32 mouse cellular contexts compared by ENCODE assay signal in genomic region chr2:62506441-62506840, GRCm38 (mm10). TPM values are rescaled to one million over a fixed set of nuclear protein-coding genes. Genes with fewer than 3 reads are reported as not detected.
"Had no signal": no experiment of that assay in that cellular context is flagged by ENCODE, and none has a peak within 500 bp of the region (broad histone marks: within the 10 kb centered on the region; RNA-seq: fewer than 3 reads in every experiment).

No protein-coding gene starts in this region.

- DNase-seq: gastrocnemius, postnatal 14 days; gastrocnemius, postnatal 36 days; heart, adult 11 months; heart, adult 2 months; heart, postnatal 14 days; heart, postnatal 4 days; kidney, adult 11 months; kidney, adult 2 months; kidney, adult 9 months; kidney, postnatal 14 days; kidney, postnatal 36 days; liver; liver, embryonic 13.5 days; liver, postnatal 0 days had no signal

- H3K9me3 ChIP-seq: heart, embryonic 13.5 days; heart, embryonic 15.5 days; hindbrain, embryonic 10.5 days; hindbrain, embryonic 12.5 days; kidney, embryonic 15.5 days; limb, embryonic 10.5 days; limb, embryonic 12.5 days; liver, embryonic 13.5 days; liver, embryonic 15.5 days had no signal

- H3K4me1 ChIP-seq: heart, embryonic 13.5 days; heart, embryonic 15.5 days; hindbrain, embryonic 12.5 days; kidney, embryonic 15.5 days; limb, embryonic 10.5 days; limb, embryonic 12.5 days; liver, embryonic 13.5 days; liver, embryonic 15.5 days had no signal

- H3K4me3 ChIP-seq: heart, adult 2 months; heart, embryonic 13.5 days; heart, embryonic 15.5 days; hindbrain, embryonic 10.5 days; hindbrain, embryonic 12.5 days; kidney, embryonic 15.5 days; layer of hippocampus, adult 2 months; limb, embryonic 10.5 days; limb, embryonic 12.5 days; liver, embryonic 13.5 days; liver, embryonic 15.5 days had no signal

- H3K36me3 ChIP-seq: heart, embryonic 13.5 days; heart, embryonic 15.5 days; hindbrain, embryonic 10.5 days; hindbrain, embryonic 12.5 days; kidney, embryonic 15.5 days; limb, embryonic 10.5 days; limb, embryonic 12.5 days; liver, embryonic 13.5 days; liver, embryonic 15.5 days had no signal

- H3K9ac ChIP-seq: heart, embryonic 13.5 days; heart, embryonic 15.5 days; hindbrain, embryonic 12.5 days; hindbrain, embryonic 14.5 days; kidney, embryonic 15.5 days; limb, embryonic 12.5 days; liver, embryonic 13.5 days; liver, embryonic 15.5 days; liver, postnatal 0 days had no signal

- H3K27ac ChIP-seq: heart, adult 2 months; heart, embryonic 13.5 days; heart, embryonic 15.5 days; hindbrain, embryonic 10.5 days; hindbrain, embryonic 12.5 days; hindbrain, embryonic 14.5 days; kidney, embryonic 15.5 days; kidney, postnatal 0 days; layer of hippocampus, adult 2 months; limb, embryonic 10.5 days; limb, embryonic 12.5 days; liver, embryonic 13.5 days; liver, embryonic 15.5 days had no signal

RNA-seq across cellular contexts. Expression of gene Gcg, which starts 23.0 kb away (rescaled TPM):
- total RNA-seq: gastrocnemius, adult 18-20 months; gastrocnemius, adult 8-10 months; gastrocnemius, postnatal 14 days; gastrocnemius, postnatal 36 days; heart, adult 2 months; heart, postnatal 14 days; heart, postnatal 4 days; layer of hippocampus, adult 2 months; layer of hippocampus, postnatal 10 days; layer of hippocampus, postnatal 25 days; left cerebral cortex, adult 8-10 months; left cerebral cortex, postnatal 14 days; left cerebral cortex, postnatal 36 days had no signal
